Mouse (Mus musculus) heart, embryonic 15.5 days (tissue): ENCODE data around the gene Urm1. TPM values are rescaled to one million over a fixed set of nuclear protein-coding genes. Genes with fewer than 3 reads are reported as not detected.

Experiments
- ATAC-seq: fragments of 200-750 bp; cut with Nextera tagmentation; replicated peaks from 2 replicates; pipeline ENCODE4 v1.8.0; 2017; ENCODE audit warnings: low read depth, moderate TSS enrichment; ENCODE audit not compliant: insufficient number of reproducible peaks, insufficient read depth, low FRiP score
- H3K27ac ChIP-seq: fragments of 300-500 bp; sonication (generic); 2 replicates; pipeline ENCODE4 v1.5.1; 2015; ENCODE audit warnings: mild to moderate bottlenecking, inconsistent platforms
- H3K27me3 ChIP-seq: fragments of 300-500 bp; sonication (generic); 2 replicates; pipeline ENCODE4 v1.6.1; 2015; ENCODE audit warnings: inconsistent platforms
- H3K36me3 ChIP-seq: fragments of 300-500 bp; sonication (generic); 2 replicates; pipeline ENCODE4 v1.6.1; 2015; ENCODE audit warnings: mild to moderate bottlenecking, inconsistent platforms
- H3K4me1 ChIP-seq: fragments of 300-500 bp; sonication (generic); replicated peaks from 2 replicates; pipeline ENCODE4 v1.6.1; 2015; ENCODE audit warnings: inconsistent platforms
- H3K4me2 ChIP-seq: fragments of 300-500 bp; sonication (generic); 2 replicates; pipeline ENCODE4 v1.6.1; 2015; ENCODE audit warnings: inconsistent platforms, mild to moderate bottlenecking, moderate library complexity
- H3K4me3 ChIP-seq: fragments of 300-500 bp; sonication (generic); 2 replicates; pipeline ENCODE4 v1.5.1; 2015; ENCODE audit warnings: mild to moderate bottlenecking, inconsistent platforms
- H3K9ac ChIP-seq: fragments of 300-500 bp; sonication (generic); 2 replicates; pipeline ENCODE4 v1.6.1; 2015; ENCODE audit warnings: mild to moderate bottlenecking, inconsistent platforms
- H3K9me3 ChIP-seq: fragments of 300-500 bp; sonication (generic); replicated peaks from 2 replicates; pipeline ENCODE4 v1.6.1; 2016; ENCODE audit warnings: inconsistent platforms
- WGBS: fragments of 180-500 bp; shearing (Covaris S2); methylation state at CpG from one replicate; pipeline ENCODE4 v1.1.7; 2015; ENCODE audit warnings: mixed read lengths; 5-methylcytosine and 5-hydroxymethylcytosine counted together
- polyA plus RNA-seq: library from polyadenylated mRNA; unstranded; fragments of >200 nt; fragmentation: Nextera tagmentation; extraction: Ambion mirVana; gene quantifications from 2 replicates; pipeline ENCODE4 v1.2.1, GENCODE M21; 2015

Urm1 gene
- polyA plus RNA-seq, 1 experiment from 2014 or later, result 13.0 TPM

DNA sequence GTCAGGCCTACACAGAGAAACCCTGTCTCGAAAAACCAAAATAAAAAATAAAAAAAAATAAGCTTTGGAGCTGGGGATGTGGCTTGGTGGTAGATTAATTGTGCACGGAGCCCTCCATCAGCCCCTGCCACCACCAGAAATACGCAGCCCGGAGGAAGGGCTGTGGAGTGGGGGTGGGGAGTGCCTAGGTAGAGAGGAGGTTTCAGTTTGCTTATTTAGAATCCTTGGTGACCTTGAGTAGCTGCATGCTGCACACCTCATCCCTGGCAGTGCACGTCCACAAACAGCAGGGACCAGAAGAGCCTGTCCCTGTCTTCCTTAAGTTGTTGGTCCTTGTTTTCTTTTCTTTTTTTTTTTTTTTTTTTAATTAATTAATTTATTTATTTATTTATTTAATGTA, 13.9 kb downstream of the Urm1 start:
- H3K9ac ChIP-seq, result no peak overlapping the region
- no peak overlapping the region for H3K4me3 ChIP-seq
- H3K27me3 ChIP-seq, result no peaks in the 10 kb centered on the region
- WGBS, result 90% methylated on average over 5 of the region's 5 CpGs
- H3K36me3 ChIP-seq, result peaks cover 21% of the 10 kb centered on the region; the same call in 1 of the 2 replicates
- H3K4me1 ChIP-seq, result no peaks in the 10 kb centered on the region
- no peaks in the 10 kb centered on the region for H3K9me3 ChIP-seq
- H3K4me2 ChIP-seq, result no peak overlapping the region
- ATAC-seq, result no peak
- no peak overlapping the region for H3K27ac ChIP-seq

DNA sequence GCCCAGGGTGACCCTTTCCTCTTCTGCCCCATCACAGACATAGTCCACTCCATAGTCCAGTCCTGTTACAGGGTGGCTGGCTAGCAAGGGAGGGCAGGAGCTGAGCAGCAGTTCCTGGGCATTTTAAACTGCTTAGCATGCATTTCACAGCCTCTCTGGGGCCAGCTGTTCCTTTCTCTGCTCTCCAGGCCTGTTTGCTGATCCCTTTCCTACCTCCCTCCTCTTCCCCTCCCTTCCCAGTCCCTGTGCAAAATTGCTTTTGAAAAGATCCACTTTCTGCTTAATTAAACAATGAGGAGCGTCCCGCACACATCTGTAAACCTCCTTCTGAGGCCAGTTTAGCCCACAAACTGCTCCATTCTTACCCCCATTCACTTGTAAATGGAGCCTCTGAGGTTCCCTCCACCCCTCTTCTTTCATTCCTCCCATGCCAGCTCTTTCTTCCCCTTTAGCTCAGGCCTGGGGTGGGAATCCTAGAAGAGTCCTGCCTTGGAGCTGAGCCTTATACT, 15.6 kb downstream of the Urm1 start:
- no peaks in the 10 kb centered on the region for H3K4me1 ChIP-seq
- no peaks in the 10 kb centered on the region for H3K27me3 ChIP-seq
- H3K9ac ChIP-seq, result no peak overlapping the region
- no peak for ATAC-seq
- 75% methylated on average over 2 of the region's 2 CpGs for WGBS
- H3K4me3 ChIP-seq, result no peak overlapping the region
- no peak overlapping the region for H3K4me2 ChIP-seq
- no peak overlapping the region for H3K27ac ChIP-seq
- H3K9me3 ChIP-seq, result no peaks in the 10 kb centered on the region
- peaks cover 22% of the 10 kb centered on the region for H3K36me3 ChIP-seq

DNA sequence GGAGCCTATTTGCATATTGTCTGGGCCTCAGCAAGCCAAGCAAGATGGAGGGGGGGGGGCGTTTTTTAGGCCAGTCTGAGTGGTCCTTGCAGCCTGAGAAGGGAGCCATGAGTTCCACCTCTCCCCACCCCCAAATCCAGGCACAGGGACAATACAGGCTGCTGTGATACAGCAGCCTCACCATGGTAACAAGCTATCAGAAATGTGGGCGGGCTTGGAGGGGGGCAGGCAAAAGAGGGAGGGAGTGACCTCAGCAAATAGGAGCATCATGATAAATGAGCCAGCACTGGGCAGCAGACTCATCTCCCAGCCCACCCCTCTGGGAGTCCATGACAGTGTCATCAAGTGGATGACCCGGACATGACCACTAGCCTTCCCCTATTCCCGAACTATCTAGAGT, 19.6 kb downstream of the Urm1 start:
- ATAC-seq, result no peak
- Histone ChIP-seq H3K9ac (no peak overlapping the region), H3K9me3 (no peaks in the 10 kb centered on the region), H3K4me1 (no peaks in the 10 kb centered on the region), H3K27ac (no peak overlapping the region), H3K4me3 (no peak overlapping the region), H3K4me2 (no peak overlapping the region), H3K27me3 (peaks cover 16% of the 10 kb centered on the region), H3K36me3 (peaks cover 29% of the 10 kb centered on the region)
- WGBS, result 45% methylated on average over 4 of the region's 4 CpGs

DNA sequence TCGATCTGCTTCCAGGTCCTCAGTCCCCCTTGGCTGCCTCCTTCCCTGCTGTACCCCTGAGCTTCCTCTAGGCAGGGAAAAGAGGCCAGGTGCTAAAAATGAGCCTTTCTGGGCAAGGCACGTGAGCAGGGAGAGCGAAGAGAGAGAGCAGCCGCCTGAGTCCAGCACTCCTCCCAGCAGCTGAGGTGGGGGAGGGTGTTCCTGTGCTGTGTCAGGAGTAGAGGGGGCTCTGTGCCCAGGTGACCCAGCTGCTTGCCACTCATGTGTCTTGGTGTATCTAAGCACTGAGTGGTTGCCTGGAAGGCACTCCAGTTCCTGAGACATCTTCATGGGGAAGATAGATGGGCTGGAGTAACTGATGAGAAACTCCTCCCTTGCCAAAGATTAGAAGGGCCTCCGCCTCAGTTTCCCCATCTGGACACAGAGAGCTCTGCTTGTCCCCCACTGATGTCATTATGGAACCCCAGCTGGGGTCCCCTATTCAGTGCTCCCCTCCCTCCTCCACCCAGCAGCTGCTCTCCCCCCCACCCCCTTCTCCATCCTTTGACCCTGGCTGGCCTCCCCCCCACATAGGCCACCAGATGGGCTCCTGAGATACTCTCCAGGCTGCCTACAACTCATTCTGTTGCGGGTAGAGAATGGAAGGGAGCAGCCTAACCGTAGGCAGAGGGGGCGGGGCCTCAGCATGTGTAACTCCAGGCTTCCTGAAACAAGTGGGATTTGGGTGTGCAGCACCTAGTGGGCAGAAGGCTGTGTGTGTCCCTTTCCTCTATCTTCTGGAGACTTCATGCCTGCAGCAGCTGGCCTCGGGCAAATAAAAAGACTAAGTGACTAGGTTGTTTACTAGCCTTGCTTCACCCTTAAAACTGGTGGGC, 23.6 kb downstream of the Urm1 start:
- peaks cover 23% of the 10 kb centered on the region for H3K36me3 ChIP-seq
- H3K4me1 ChIP-seq, result peaks cover 13% of the 10 kb centered on the region
- H3K4me2 ChIP-seq, result no peak overlapping the region
- ATAC-seq, result no peak
- H3K27me3 ChIP-seq, result peaks cover 54% of the 10 kb centered on the region
- no peaks in the 10 kb centered on the region for H3K9me3 ChIP-seq
- H3K9ac ChIP-seq, result no peak overlapping the region
- no peak overlapping the region for H3K4me3 ChIP-seq
- no peak overlapping the region for H3K27ac ChIP-seq
- WGBS, result 77% methylated on average over 9 of the region's 9 CpGs

DNA sequence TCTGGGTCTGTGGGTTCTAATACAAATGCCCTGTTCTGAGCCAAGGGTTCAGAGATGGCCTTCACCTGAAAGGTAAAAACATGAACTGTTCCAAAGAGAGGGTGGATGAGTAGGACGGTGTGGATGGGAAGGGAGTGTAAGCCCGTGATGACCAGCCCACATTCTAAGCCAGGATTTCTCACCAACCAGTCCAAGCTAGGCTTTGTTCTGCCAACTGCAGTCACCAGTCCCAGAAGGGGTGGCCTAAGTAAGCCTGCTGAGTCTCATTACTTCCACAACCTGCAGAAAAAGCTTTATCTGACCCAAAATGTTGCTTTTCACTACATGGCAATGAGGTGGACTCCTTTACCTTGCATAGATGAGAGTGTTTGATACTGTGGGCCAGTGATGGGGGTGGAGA, 24.2 kb downstream of the Urm1 start:
- peaks cover 54% of the 10 kb centered on the region for H3K27me3 ChIP-seq
- H3K4me1 ChIP-seq, result peaks cover 13% of the 10 kb centered on the region
- no peak overlapping the region for H3K4me2 ChIP-seq
- H3K4me3 ChIP-seq, result no peak overlapping the region
- H3K9ac ChIP-seq, result no peak overlapping the region
- no peaks in the 10 kb centered on the region for H3K9me3 ChIP-seq
- no peak overlapping the region for H3K27ac ChIP-seq
- no peak for ATAC-seq
- 90% methylated on average over 2 of the region's 2 CpGs for WGBS
- H3K36me3 ChIP-seq, result peaks cover 23% of the 10 kb centered on the region

DNA sequence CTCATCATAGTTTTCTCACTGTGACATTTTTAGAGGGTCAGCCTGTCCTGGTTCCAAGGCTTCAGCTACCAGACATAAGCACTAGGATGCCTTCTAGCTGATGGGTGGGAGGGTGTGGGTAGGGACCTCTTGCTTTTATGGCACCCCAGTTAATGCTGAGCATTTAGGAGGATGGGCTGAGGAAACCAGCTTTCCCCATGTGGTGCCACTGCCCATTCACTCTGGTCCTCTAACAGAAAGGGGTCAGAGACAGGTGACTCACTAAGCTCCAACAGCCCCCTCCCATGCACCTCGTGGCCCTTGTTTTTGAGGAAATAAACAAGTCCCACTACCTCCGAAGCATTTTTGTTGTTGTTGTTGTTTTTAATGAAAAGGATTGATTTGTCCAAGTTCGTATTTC, 24.8 kb downstream of the Urm1 start:
- Histone ChIP-seq H3K9me3 (no peaks in the 10 kb centered on the region), H3K4me3 (no peak overlapping the region), H3K9ac (no peak overlapping the region), H3K27ac (no peak overlapping the region), H3K36me3 (peaks cover 23% of the 10 kb centered on the region), H3K4me2 (no peak overlapping the region), H3K27me3 (peaks cover 54% of the 10 kb centered on the region), H3K4me1 (peaks cover 13% of the 10 kb centered on the region)
- no peak for ATAC-seq
- WGBS, result 43% methylated on average over 3 of the region's 3 CpGs

DNA sequence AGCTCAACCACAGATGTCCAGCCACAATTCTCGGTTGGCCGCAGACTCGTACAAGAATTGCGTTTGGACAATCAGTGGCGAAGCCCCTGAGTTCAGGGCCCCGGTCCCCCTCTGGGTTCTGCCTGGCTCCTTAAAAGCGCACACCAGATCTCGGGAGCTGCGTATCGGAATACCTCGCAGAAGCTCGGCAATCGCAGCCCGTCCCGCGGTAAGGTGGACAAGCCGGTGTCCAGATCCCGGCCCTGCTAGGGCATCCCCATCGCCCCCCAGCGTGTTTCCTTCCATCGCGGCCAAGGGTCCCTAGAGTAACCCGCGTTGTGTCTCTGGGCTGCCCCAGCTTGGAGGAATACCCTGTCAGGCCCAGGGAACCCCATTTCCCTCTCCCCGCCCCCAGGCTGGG, 25.8 kb downstream of the Urm1 start:
- H3K9me3 ChIP-seq, result no peaks in the 10 kb centered on the region
- H3K4me1 ChIP-seq, result peaks cover 13% of the 10 kb centered on the region
- peak overlapping the region; percentile 30 for H3K4me3 ChIP-seq
- peaks cover 54% of the 10 kb centered on the region for H3K27me3 ChIP-seq
- H3K9ac ChIP-seq, result no peak overlapping the region
- no peak overlapping the region for H3K27ac ChIP-seq
- 29% methylated on average over 25 of the region's 25 CpGs for WGBS
- ATAC-seq, result no peak
- H3K36me3 ChIP-seq, result peaks cover 20% of the 10 kb centered on the region
- H3K4me2 ChIP-seq, result peak overlapping the region; percentile 48

DNA sequence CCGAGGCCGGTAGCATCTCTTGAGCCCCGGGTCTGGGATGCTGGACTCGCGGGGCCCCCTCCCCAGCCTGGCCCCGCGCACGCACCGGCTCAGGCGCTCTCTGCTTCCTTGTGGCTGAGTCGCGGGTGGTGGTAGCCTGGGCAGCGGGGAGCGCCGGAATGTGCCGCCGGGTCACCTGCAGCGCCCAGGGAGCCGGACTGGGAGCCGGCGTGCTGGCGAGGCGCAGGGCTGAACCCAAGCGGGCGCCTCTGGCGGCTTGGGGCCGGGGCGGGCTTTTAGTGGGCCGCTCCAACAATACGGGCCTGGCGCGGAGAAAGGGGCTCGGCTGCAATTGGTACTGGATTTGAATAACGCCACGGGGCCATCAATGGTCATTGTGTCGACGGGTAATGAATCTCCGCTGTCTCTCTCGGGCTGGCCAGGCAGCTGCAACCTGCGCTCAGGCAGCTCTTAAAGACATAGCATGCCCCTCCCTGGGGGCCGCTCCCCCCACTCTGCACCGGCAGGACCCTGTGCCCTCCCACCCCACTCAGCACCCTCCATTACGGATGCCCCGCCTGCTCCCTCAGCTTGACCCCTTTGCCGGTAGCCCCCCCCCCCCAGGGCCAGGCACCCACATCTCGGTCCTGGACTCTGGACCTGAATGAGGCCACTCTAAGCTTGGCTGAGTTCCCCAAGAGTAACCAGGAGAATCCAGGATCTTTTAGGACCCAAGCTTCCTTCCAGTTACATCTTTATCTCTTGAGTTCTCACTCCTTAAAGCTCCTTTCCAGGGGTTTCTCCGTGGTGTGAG, 26.4 kb downstream of the Urm1 start:
- no peaks in the 10 kb centered on the region for H3K9me3 ChIP-seq
- no peak for ATAC-seq
- peaks cover 54% of the 10 kb centered on the region for H3K27me3 ChIP-seq
- WGBS, result 15% methylated on average over 47 of the region's 47 CpGs
- H3K27ac ChIP-seq, result no peak overlapping the region
- H3K4me2 ChIP-seq, result peak overlapping the region; percentile 48
- H3K9ac ChIP-seq, result no peak overlapping the region
- peak overlapping the region; percentile 30 for H3K4me3 ChIP-seq
- H3K4me1 ChIP-seq, result peaks cover 13% of the 10 kb centered on the region
- peaks cover 18% of the 10 kb centered on the region for H3K36me3 ChIP-seq

DNA sequence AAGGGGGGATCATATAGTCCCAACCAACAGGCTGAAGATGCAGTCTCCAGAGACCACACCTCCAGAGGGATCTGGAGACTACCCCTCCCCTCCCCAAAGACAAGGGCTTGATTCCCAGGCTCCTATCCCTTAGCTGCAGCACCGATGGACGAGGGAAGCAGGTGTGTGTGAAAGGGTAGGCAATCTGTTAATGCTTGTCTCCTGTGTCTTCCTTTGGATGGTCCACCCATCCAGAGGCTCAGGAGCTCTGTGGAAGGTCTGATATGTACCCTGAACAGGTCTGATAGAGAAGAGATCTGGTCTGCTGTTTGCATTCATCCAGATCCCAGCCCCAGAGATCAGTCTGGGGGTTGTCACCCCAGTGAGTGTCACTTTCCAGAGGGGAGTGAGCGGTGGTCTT, 27.0 kb downstream of the Urm1 start:
- peaks cover 13% of the 10 kb centered on the region for H3K4me1 ChIP-seq
- H3K9me3 ChIP-seq, result no peaks in the 10 kb centered on the region
- no peak for ATAC-seq
- 65% methylated on average over 3 of the region's 3 CpGs for WGBS
- peaks cover 54% of the 10 kb centered on the region for H3K27me3 ChIP-seq
- no peak overlapping the region for H3K27ac ChIP-seq
- no peak overlapping the region for H3K9ac ChIP-seq
- no peak overlapping the region for H3K4me3 ChIP-seq
- H3K4me2 ChIP-seq, result no peak overlapping the region
- H3K36me3 ChIP-seq, result peaks cover 11% of the 10 kb centered on the region

DNA sequence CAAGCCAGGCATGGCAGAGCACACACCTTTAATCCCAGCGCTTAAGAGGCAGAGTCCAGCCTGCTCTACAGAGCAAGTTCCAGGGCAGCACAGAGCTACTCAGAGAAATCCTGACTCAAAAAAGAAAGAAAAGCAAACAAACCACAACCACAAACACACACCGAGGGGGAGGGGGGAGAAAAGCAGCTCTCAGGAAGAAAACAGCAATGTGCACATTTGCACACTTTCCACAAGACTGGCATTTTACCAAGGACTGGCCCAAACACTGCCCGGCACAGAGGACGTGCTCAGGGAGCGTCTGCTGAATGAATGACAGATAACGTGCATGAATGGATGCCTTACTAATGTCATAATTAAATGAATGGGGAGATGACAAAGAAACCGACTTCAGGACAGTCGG, 29.2 kb downstream of the Urm1 start:
- peaks cover 42% of the 10 kb centered on the region for H3K27me3 ChIP-seq
- 50% methylated on average over 8 of the region's 8 CpGs for WGBS
- H3K27ac ChIP-seq, result no peak overlapping the region
- ATAC-seq, result no peak
- no peak overlapping the region for H3K4me2 ChIP-seq
- H3K9ac ChIP-seq, result no peak overlapping the region
- peaks cover 13% of the 10 kb centered on the region for H3K4me1 ChIP-seq
- no peak overlapping the region for H3K4me3 ChIP-seq
- no peaks in the 10 kb centered on the region for H3K36me3 ChIP-seq
- no peaks in the 10 kb centered on the region for H3K9me3 ChIP-seq

DNA sequence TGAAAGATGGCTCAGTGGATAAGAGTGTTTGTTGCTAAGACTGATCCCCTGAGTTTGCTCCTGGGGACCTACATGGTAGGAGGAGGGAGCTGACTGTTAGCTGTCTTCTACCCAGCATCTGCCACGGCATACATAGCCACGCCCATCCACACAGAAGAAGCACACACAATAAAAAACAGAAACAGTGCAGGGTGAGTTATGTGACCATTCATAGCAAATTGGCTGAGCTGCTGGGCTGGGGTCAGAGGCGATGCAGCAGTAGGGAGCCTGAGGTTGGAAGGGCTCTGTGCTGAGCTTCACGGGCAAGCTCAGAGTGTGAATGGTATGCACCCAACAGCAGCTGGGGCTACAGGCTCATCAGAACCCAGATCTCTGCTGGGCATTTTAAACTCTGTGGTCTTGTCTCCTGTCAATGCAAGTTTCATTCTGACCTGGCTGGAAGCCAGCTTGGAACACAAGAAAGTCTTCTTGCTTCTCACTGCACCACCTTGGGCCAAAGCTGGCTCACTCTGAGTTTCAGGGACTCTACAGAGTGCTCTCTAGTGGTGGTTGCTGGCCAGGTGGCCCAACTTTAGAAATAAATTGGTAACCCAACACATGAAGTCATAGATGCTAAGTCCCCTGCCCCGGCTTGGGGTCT, 30.1 kb downstream of the Urm1 start:
- Histone ChIP-seq H3K9ac (no peak overlapping the region), H3K4me2 (no peak overlapping the region), H3K4me1 (peaks cover 13% of the 10 kb centered on the region), H3K36me3 (no peaks in the 10 kb centered on the region), H3K27me3 (peaks cover 35% of the 10 kb centered on the region), H3K9me3 (no peaks in the 10 kb centered on the region), H3K4me3 (no peak overlapping the region), H3K27ac (no peak overlapping the region)
- ATAC-seq, result no peak
- WGBS, result 51% methylated on average over 5 of the region's 5 CpGs
